In the genomic region with DNA sequence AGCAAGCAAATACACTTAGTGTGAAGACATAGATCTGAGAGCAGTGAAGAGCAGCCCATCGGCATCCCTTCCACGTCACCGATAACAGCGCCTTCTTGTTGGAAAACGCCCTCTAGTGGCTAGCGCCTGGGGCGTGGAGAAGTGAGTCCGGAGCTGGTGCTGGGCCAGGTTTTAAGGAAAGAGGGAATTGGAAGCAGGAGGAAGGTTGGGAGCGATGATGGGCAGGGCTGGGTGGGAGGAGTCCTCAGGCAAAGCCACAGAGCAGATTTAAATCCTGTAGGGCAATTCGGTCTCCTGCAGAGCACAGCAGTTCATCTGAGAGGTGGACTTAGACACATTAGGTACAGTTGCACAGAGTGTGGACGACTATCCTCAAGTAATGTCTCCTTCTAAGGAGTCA, we compare ENCODE assay signal across 8 mouse cellular contexts. TPM values are rescaled to one million over a fixed set of nuclear protein-coding genes. Genes with fewer than 3 reads are reported as not detected.
DNase-seq lines count a peak whose midpoint lies in the region; ATAC-seq and TF ChIP-seq lines count a peak whose summit lies in the region.

Gene Aox3, plus strand, starts transcription at position 251 of the 400 bp plus-strand sequence.

- H3K9me3 ChIP-seq in embryonic facial prominence, embryonic 15.5 days (replicated peaks), result no peaks in the 10 kb centered on the region
- no peaks in the 10 kb centered on the region for H3K9me3 ChIP-seq in heart, embryonic 11.5 days (replicated peaks; ENCODE audit: control insufficient read depth, low read length)
- no peaks in the 10 kb centered on the region for H3K9me3 ChIP-seq in kidney, embryonic 16.5 days (ENCODE audit: low read length)
- H3K9me3 ChIP-seq in limb, embryonic 15.5 days, result no peaks in the 10 kb centered on the region

- TF ChIP-seq POLR2A in bone marrow, adult 2 months (IDR thresholded peaks at IDR 0.05; ENCODE audit: borderline replicate concordance, control insufficient read depth, low read depth, low read length), result no peak

- H3K36me3 ChIP-seq in embryonic facial prominence, embryonic 15.5 days, result no peaks in the 10 kb centered on the region
- no peaks in the 10 kb centered on the region for H3K36me3 ChIP-seq in heart, embryonic 11.5 days (ENCODE audit: control insufficient read depth, insufficient read depth, low read length)
- H3K36me3 ChIP-seq in kidney, embryonic 16.5 days (ENCODE audit: insufficient read depth, low read length), result no peaks in the 10 kb centered on the region
- H3K36me3 ChIP-seq in limb, embryonic 15.5 days, result no peaks in the 10 kb centered on the region

- H3K27me3 ChIP-seq in embryonic facial prominence, embryonic 15.5 days, result no peaks in the 10 kb centered on the region
- no peaks in the 10 kb centered on the region for H3K27me3 ChIP-seq in heart, embryonic 11.5 days (ENCODE audit: control insufficient read depth, insufficient read depth, low read length)
- no peaks in the 10 kb centered on the region for H3K27me3 ChIP-seq in kidney, embryonic 16.5 days (ENCODE audit: insufficient read depth, low read length)
- no peaks in the 10 kb centered on the region for H3K27me3 ChIP-seq in limb, embryonic 15.5 days

- no peaks in the 10 kb centered on the region; the same call in 1 of the 2 replicates for H3K4me1 ChIP-seq in bone marrow, adult 2 months (ENCODE audit: control insufficient read depth, insufficient read depth, low read length)
- H3K4me1 ChIP-seq in embryonic facial prominence, embryonic 15.5 days, result peaks cover 5% of the 10 kb centered on the region
- H3K4me1 ChIP-seq in heart, embryonic 11.5 days (ENCODE audit: control insufficient read depth, insufficient read depth, low read length), result 0 out of 2 replicates have a peak, but pooled peaks cover 3% of the 10 kb centered on the region
- peaks cover 10% of the 10 kb centered on the region for H3K4me1 ChIP-seq in kidney, embryonic 16.5 days (ENCODE audit: insufficient read depth, low read length)
- H3K4me1 ChIP-seq in limb, embryonic 15.5 days, result 0 out of 2 replicates have a peak, but pooled peaks cover 3% of the 10 kb centered on the region

- TF ChIP-seq CTCF in bone marrow, adult 2 months (IDR thresholded peaks at IDR 0.05; ENCODE audit: control insufficient read depth, insufficient read depth, low read length), result peak; percentile 38

- no peak within 1 kb of the TSS for H3K9ac ChIP-seq in embryonic facial prominence, embryonic 15.5 days
- H3K9ac ChIP-seq in heart, embryonic 11.5 days (ENCODE audit: low read depth, low read length), result no peak within 1 kb of the TSS
- H3K9ac ChIP-seq in kidney, embryonic 16.5 days (replicated peaks; ENCODE audit: low read length), result no peak within 1 kb of the TSS
- no peak within 1 kb of the TSS for H3K9ac ChIP-seq in limb, embryonic 15.5 days

- H3K27ac ChIP-seq in bone marrow, adult 2 months (ENCODE audit: control insufficient read depth, insufficient read depth, low read depth, low read length, poor library complexity), result no peak within 1 kb of the TSS
- no peak within 1 kb of the TSS for H3K27ac ChIP-seq in embryonic facial prominence, embryonic 15.5 days (replicated peaks)
- H3K27ac ChIP-seq in heart, embryonic 11.5 days (ENCODE audit: low read depth, low read length), result no peak within 1 kb of the TSS
- peak within 1 kb of the TSS; percentile 45 for H3K27ac ChIP-seq in kidney, embryonic 16.5 days (ENCODE audit: low read length)
- no peak within 1 kb of the TSS for H3K27ac ChIP-seq in limb, embryonic 15.5 days

- WGBS in bone marrow, adult 2 months, result 31% methylated on average over 11 of the region's 11 CpGs
- WGBS in embryonic facial prominence, embryonic 15.5 days, result 9% methylated on average over 11 of the region's 11 CpGs
- WGBS in heart, embryonic 11.5 days (ENCODE audit: insufficient replicate concordance), result 13% methylated on average over 11 of the region's 11 CpGs
- 12% methylated on average over 11 of the region's 11 CpGs for WGBS in kidney, embryonic 16.5 days
- 14% methylated on average over 11 of the region's 11 CpGs for WGBS in limb, embryonic 15.5 days

- H3K4me2 ChIP-seq in embryonic facial prominence, embryonic 15.5 days (replicated peaks), result peak within 1 kb of the TSS; percentile 39
- peak within 1 kb of the TSS; percentile 40; the same call in 1 of the 2 replicates for H3K4me2 ChIP-seq in heart, embryonic 11.5 days
- peak within 1 kb of the TSS; percentile 33 for H3K4me2 ChIP-seq in kidney, embryonic 16.5 days (replicated peaks; ENCODE audit: low read depth, low read length)
- H3K4me2 ChIP-seq in limb, embryonic 15.5 days, result peak within 1 kb of the TSS; percentile 37

- no peak; the same call in 1 of the 2 replicates for ATAC-seq in embryonic facial prominence, embryonic 15.5 days (ENCODE audit: insufficient number of reproducible peaks, low FRiP score, low TSS enrichment, low read depth)
- no peak for ATAC-seq in heart, embryonic 11.5 days (replicated peaks; ENCODE audit: insufficient number of reproducible peaks, low FRiP score, low TSS enrichment)
- ATAC-seq in kidney, embryonic 16.5 days (ENCODE audit: low FRiP score, low TSS enrichment), result peak; percentile 79
- ATAC-seq in limb, embryonic 15.5 days (ENCODE audit: insufficient number of reproducible peaks, low FRiP score, low TSS enrichment, low read depth), result peak; percentile 55; the same call in 1 of the 2 replicates

- peak; percentile 19 to 27 for DNase-seq in B cell, adult 2 months
- DNase-seq in naive thymus-derived CD4-positive, alpha-beta T cell, adult 2 months (ENCODE audit: low read depth), result peak; percentile 10
- peak; percentile 63 for DNase-seq in testis, postnatal 14 days (ENCODE audit: low spot score)

- no peak within 1 kb of the TSS for H3K4me3 ChIP-seq in bone marrow, adult 2 months (replicated peaks; ENCODE audit: control insufficient read depth, low read depth, low read length)
- H3K4me3 ChIP-seq in embryonic facial prominence, embryonic 15.5 days (replicated peaks), result peak within 1 kb of the TSS; percentile 12; the same call in 1 of the 2 replicates
- no peak within 1 kb of the TSS for H3K4me3 ChIP-seq in heart, embryonic 11.5 days (ENCODE audit: low read depth, low read length)
- peak within 1 kb of the TSS; percentile 1; the same call in 1 of the 2 replicates for H3K4me3 ChIP-seq in kidney, embryonic 16.5 days (ENCODE audit: low read length)
- H3K4me3 ChIP-seq in limb, embryonic 15.5 days, result 0 out of 2 replicates have a peak within 1 kb of the TSS, but pooled peaks have one; percentile 8

RNA-seq across cellular contexts. Expression of gene Aox3, which starts in this region (rescaled TPM):
- polyA plus RNA-seq in bone marrow, adult 2 months (2011; ENCODE audit: insufficient read depth, insufficient read length, low replicate concordance, missing spikeins), result 1.5 TPM in 1 of 2 replicates, not detected in the other
- 1.9 and 3.1 TPM in 2 replicates for polyA plus RNA-seq in embryonic facial prominence, embryonic 15.5 days (2015; fragmentation: Nextera tagmentation; extraction: Ambion mirVana)
- not detected in 2 replicates for polyA plus RNA-seq in heart, embryonic 11.5 days (2014; fragmentation: Nextera tagmentation; extraction: Ambion mirVana)
- 3.5 and 3.6 TPM in 2 replicates for polyA plus RNA-seq in kidney, embryonic 16.5 days (2015; fragmentation: Nextera tagmentation; extraction: Ambion mirVana)
- 0.35 and 0.59 TPM in 2 replicates for polyA plus RNA-seq in limb, embryonic 15.5 days (2015; fragmentation: Nextera tagmentation; extraction: Ambion mirVana)

Comparison
In these comparisons a context has a peak if more than half of its experiments do, and no peak if none do; other contexts are left out.
1. Peak in ATAC-seq, H3K4me3 ChIP-seq and H3K4me2 ChIP-seq in limb, embryonic 15.5 days; RNA of the gene not detected or under 1 TPM.
2. DNase-seq: peak in every context shown above with its lines; median percentile 63 in testis, postnatal 14 days; 23 in B cell, adult 2 months; 10 in naive thymus-derived CD4-positive, alpha-beta T cell, adult 2 months.
3. H3K4me3 ChIP-seq: peak in embryonic facial prominence, embryonic 15.5 days (single experiment) and kidney, embryonic 16.5 days (single experiment); none in bone marrow, adult 2 months (single experiment) and heart, embryonic 11.5 days (single experiment).
4. Peak in every context shown above with its lines, with median percentiles within 50 percentile points of each other: H3K4me2 ChIP-seq.